Mouse (Mus musculus) ES-CJ7 (cell line): ENCODE measurements at regions not wholly inside any gene's neighbourhood (a gene's known extent, or its start where the extent isn't known, plus 50 kb on each side); places are given as distances from the start of the nearest gene placed in this dataset.

Source experiments
- DNase-seq: peaks from one replicate; pipeline ENCODE4 v3.0.0; 2011; ENCODE audit warnings: low read depth, low spot score

GRCm38 (mm10) chr1:76644895-76645294 lies 870.0 kb downstream of the Epha4 start:
- DNase-seq = no peak

DNA sequence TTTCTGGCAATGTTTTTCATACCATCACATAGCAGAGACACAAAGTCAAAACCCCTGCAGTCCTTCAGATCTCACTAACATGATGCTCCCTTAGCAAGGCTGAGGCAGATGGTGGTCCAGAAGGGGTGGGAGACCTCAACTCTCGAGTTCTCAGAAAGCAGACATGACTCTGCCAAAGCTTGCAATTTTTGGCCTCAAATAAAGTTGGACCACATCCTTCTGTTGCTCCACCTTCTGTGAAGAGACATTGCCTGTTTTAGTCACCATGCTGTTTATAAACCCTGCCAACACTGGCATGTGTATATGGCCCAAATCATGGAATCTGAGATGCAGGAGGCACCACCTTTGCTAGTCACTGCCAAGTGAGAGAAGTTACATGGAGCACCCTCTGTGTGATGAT lies 860.1 kb downstream of the Epha4 start:
- no peak for DNase-seq

DNA sequence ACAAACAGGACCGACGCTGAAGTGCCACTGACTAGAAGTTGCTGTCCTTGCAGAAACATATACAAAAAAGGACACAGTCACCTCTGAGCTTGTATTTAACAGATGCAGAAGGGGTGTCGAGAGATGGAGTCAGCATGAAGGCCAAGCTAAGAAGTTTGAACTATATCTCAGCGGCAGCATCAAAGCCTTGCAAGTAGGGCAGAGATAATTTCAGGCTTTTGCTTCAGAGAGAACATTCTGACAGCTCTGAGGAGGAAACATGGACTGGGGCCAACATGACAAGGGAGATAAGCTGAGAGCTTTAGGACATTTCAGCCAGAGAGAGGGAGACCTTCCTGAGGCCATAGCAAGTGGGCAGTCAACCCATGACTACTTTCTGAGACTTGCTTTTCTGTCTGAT lies 856.7 kb downstream of the Epha4 start:
- DNase-seq = no peak

DNA sequence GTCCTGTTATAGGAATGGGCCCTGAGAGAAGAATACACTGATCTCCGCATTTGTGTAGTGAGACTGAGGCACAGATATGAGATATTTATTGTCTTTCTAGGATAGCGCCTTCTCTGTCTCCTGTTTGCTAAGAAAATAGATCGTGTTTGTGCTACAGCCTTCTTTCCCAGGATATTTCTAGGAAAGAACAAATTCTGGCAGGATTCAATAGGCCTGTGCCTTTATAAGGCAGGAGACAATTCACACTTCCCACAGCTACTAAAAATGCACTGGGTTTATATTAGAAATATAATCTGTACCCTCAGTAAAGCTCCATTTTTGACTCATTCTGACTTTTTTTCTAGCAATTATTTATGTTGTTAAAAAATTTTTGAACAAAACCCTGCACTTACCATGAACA lies 854.7 kb downstream of the Epha4 start:
- no peak for DNase-seq

DNA sequence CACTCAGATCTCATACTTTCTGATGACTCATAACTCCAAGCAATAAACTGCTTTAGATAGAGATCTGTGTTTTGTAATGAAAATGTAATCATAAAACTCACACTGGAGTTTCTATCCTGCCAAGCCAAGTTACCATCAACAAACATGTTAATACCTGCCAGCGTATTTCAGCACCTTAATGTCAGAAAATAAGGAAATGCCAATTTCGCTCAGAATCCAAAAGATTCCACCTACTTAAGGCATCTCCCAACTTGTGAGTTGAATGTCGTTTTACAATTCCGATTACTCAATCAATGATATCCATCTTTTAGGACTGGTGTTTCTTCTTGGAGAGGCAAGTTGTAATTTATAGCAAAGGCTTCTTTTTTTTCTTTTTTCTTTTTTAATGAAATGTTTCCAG lies 850.5 kb downstream of the Epha4 start:
- no peak for DNase-seq

- DNase-seq = no peak
These were observed 838.1 kb downstream of the Epha4 start for GRCm38 (mm10) chr1:76676836-76677235.

DNA sequence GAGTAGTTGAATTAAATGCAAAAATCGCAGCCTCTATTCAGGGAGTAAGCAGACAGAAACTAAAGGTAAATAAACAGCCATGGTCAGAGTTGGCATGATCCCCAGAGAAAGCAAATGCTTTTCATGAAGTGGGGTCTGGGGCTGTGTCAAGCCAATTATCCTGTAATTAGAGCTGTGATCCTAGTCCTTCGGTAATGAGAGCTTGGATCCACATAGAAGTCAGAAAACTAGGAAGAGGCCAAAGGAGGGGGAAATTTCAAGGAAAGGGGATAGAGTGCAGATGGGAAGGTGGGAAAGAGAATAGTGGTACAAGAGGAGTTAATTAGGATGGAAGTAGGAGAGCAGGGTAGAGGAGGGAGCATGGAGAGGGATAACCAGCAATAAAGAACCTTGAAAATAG lies 809.3 kb downstream of the Epha4 start:
- no peak for DNase-seq

DNA sequence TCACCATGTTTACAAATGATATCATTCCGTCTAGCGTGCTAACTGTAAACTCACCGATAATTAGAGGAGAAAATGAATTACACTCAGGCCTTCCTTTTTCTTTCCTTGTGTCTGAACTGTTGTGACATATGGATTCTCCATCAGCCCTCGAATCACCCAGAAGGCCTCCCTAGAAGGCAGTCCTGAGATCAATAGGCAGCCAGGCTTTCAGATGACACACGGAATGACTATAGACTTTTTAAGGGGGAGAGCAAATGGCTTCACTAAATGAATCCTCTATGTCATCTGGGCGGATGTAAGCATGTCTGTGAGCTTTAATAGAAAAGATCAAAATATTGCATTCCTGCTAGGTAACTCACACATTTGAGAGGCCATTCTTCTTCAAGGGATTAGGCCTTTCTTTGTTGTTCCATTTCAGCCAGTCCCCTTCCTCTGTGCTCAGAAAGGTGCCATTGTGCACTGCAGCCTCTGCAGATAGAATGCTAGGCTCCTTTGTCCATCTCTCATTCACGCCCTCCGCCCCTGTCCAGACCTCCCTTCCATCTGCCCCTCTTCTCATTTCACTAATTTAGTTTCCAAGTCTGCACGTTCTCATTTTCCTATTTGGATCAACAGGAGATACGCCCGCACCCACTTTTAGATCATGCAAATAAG lies 797.1 kb downstream of the Epha4 start:
- DNase-seq = no peak

DNA sequence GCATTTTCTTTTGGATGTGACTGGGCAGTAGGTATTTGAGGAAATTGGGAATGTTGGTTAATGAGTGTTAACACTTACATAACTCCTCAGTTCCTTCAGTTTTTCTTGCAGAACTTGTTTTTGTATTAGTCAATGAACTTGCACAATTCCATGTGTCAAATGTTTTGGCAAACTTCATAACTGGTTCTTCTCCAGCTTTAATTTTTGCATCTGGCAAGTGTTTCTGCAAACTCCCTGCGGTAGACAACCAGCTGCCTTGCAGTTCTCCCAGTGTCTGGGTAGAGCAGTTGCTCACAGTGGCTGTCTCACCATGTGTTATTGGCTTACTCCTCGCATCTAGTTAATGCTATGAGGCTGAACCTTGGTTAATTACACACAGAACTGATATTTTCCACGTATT lies 790.4 kb downstream of the Epha4 start:
- no peak for DNase-seq

DNA sequence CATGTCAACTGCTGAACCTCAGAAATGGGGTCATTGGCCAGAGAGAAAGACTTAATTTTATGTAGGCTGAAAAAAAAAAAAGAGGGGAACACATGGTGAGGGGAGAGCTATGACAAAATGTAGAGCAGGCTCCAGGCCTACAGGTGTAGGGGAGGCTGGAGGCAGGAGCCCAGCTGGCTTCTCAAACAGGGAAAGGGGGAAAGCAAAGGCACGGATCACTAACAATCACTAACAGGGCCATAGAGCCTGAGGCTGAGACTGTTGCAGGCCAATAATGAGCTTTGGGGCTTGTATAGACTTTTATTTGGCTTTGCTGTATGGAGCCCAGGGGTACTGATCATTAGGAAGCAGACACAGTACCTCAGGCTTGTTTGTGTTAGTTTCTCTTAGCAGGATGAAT lies 777.9 kb downstream of the Epha4 start:
- DNase-seq = no peak

- no peak for DNase-seq
These were observed 777.2 kb downstream of the Epha4 start for GRCm38 (mm10) chr1:76737663-76738062.

GRCm38 (mm10) chr1:76772694-76773093 lies 742.2 kb downstream of the Epha4 start:
- DNase-seq = no peak

DNA sequence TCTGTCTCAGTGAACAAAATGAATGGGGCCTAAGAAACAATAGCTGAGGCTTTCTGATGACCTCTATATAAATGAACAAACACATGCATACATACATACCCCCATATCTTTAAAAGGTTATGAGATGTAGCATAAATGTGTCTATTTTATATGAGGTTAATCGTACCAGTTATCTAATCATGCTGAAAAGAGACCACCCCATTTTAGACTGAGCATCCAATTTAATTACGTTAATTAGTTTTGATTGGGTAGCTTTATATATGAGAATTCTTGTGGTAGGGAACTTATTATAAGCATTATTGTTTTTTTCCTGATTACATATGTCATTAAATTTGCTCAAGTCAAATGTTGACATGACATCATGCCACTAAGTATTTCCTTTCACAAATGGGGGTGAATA lies 728.0 kb downstream of the Epha4 start:
- DNase-seq = no peak

- DNase-seq = no peak
These were observed 721.5 kb downstream of the Epha4 start for GRCm38 (mm10) chr1:76793438-76793837.

- DNase-seq = no peak
These were observed 695.0 kb downstream of the Epha4 start for GRCm38 (mm10) chr1:76819906-76820305.

- DNase-seq = no peak
These were observed 693.3 kb downstream of the Epha4 start for GRCm38 (mm10) chr1:76821610-76822009.

DNA sequence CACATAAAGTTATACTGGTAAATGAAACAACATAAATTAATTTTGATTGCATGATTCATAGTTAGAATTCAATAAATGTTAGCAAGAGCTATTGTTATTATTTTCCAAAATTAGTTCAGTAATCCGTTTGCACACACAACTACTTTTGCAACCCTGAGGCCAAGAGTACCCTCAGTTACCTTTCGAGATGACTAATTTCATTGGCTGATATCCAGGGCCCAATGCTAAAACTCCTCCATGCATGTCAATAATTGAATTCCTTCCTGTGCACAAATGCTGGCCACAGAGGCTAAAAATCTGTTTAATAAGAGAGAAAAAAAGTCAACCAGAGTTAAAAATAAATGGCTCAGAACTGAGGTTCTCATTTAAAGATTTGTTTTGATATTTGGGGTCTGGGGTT lies 685.2 kb downstream of the Epha4 start:
- DNase-seq = no peak

DNA sequence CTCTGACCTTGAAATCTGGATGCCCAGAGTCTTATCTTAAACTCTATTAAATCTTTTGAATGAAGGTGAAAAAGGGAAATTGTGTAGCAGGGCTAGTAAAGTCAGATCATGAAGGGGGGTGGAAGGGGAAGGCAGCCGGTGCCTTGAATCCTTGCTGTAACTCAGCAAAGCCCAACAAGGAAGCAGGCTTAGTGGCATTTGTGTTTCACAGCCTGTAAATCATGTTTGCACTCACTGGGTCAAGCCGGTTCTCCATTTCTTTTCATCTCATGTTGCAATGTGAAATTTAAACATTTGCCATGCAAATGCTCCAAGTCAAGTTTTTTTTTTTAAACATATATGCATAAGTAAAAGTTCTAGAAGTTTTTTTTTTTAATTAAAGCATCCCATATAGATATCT lies 682.6 kb downstream of the Epha4 start:
- DNase-seq = no peak

DNA sequence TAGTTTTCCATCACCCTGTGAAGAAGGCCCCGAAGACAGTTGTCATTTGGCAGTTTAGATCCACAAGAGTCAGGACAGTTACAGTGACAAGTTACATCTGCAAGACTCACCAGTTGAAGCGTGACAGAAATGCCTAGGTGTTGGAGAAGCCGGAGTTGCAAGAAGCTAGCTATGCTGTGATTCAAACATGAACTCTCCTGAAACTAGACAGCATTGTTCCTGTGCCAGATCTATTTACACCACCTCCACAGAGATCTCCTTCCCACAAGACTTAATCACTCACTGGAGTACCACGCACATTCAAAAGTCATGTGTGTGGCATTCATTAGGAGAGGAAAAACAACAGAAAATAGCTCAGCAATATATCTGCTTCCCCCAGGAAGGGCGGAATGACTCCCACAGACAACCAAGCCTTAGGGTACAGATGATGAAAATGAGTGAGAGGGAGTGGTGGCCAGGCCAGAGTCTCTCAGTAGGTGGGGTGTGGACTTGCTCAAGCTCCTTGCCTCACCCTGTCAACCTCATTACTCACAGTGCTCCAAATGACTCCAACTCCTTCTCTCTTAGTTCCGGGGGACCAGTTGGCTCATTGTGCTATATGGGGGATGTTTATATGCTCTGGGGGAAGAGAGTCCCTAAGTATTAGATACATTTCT lies 679.7 kb downstream of the Epha4 start:
- DNase-seq = no peak

- no peak for DNase-seq
These were observed 665.5 kb downstream of the Epha4 start for GRCm38 (mm10) chr1:76849346-76849745.

GRCm38 (mm10) chr1:76866304-76866968 lies 648.5 kb downstream of the Epha4 start:
- DNase-seq = no peak

DNA sequence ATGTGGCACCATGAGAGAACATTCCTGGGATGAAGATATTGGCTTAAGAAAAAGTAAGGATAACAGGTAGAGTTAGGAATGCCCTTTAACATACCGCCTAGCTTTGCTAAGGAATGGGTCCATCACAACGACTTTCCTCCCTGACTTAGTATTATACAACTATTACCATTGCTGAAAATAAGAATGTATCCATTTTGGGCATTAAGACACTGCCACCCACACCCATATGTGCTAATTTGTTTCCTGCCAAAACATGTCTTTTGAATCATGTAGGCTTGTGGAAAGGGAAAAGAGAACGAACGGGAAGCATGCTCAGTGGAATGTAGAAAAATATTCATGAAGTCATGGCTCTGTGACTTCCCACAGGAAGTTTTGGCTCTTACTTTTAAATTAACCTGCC lies 641.7 kb downstream of the Epha4 start:
- DNase-seq = no peak

DNA sequence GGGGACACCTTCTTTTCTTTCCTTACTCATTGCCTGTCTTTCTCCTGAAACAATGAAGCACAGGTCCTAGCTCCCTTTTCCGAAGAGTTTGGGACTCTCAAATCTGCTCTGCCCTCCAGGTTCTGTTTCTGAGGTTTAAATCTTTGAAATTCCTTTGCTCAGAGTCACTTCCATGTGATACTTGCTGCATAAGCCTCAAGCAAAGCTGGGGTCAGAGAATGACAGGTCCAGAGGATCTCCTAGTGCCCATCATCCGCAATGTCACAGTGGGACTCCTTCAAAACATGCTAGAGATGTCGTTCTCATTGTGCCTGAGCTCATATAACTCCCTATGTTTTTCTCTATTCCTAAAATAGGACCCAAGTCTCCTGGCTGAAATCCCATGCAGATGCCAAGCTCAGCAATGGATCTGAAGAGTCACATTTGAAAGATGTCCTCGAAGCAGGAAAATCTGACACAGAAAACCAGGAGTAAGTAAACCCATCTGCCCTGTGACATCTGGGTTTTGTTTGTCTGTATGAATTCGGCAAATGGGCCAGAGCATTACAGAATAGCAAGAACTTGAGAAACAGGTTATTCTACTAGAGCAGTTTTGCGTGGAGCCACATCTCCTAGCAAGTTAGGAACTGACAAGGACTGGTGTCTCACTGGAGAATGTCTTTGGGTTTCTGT lies 634.6 kb downstream of the Epha4 start:
- no peak for DNase-seq
